In the genomic region with DNA sequence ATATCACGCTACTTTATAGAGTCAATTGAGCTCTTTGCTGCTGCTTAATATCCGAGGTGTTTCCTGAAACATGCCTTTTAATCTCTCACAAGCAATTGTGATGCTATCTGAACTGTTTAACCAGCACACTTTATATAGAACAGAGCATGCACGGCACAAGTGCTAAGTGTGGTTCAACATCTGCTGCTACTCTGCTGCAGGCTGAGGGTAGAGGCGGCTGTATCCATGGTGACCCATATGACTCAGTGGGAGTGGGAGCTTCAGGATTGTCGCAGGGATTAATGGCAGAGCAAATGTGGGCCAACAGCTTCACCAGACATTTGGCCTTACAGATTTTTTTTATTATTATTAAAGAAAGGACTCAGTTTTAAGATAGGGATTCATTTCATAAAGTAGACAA, we compare ENCODE assay signal across 14 mouse cellular contexts. TPM values are rescaled to one million over a fixed set of nuclear protein-coding genes. Genes with fewer than 3 reads are reported as not detected.
DNase-seq lines count a peak whose midpoint lies in the region; ATAC-seq lines count a peak whose summit lies in the region.
"Had no signal": no experiment of that assay in that cellular context is flagged by ENCODE, and none has a peak within 500 bp of the region (broad histone marks: within the 10 kb centered on the region; RNA-seq: fewer than 3 reads in every experiment).

No protein-coding gene starts in this region.

- no peak overlapping the region for H3K4me2 ChIP-seq in forebrain, embryonic 15.5 days (replicated peaks)
- no peak overlapping the region for H3K4me2 ChIP-seq in neural tube, embryonic 15.5 days
- H3K4me2 ChIP-seq: heart, embryonic 13.5 days; lung, embryonic 15.5 days had no signal

- H3K4me3 ChIP-seq in forebrain, embryonic 15.5 days = no peak overlapping the region
- H3K4me3 ChIP-seq in neural tube, embryonic 15.5 days (replicated peaks) = no peak overlapping the region
- H3K4me3 ChIP-seq: heart, embryonic 13.5 days; lung, embryonic 15.5 days had no signal

- peaks cover 8% of the 10 kb centered on the region for H3K4me1 ChIP-seq in forebrain, embryonic 15.5 days
- H3K4me1 ChIP-seq in neural tube, embryonic 15.5 days = peaks cover 5% of the 10 kb centered on the region

- no peaks in the 10 kb centered on the region for H3K36me3 ChIP-seq in forebrain, embryonic 15.5 days
- H3K36me3 ChIP-seq in neural tube, embryonic 15.5 days = no peaks in the 10 kb centered on the region
- H3K36me3 ChIP-seq: heart, embryonic 13.5 days; lung, embryonic 15.5 days had no signal

- no peaks in the 10 kb centered on the region for H3K27me3 ChIP-seq in forebrain, embryonic 15.5 days
- H3K27me3 ChIP-seq in neural tube, embryonic 15.5 days (replicated peaks) = peaks cover 3% of the 10 kb centered on the region; the same call in 1 of the 2 replicates

- H3K9me3 ChIP-seq in forebrain, embryonic 15.5 days = no peaks in the 10 kb centered on the region
- H3K9me3 ChIP-seq in neural tube, embryonic 15.5 days (replicated peaks) = no peaks in the 10 kb centered on the region
- H3K9me3 ChIP-seq: heart, embryonic 13.5 days; lung, embryonic 15.5 days had no signal

- peak; percentile 59; the same call in 1 of the 2 replicates for ATAC-seq in forebrain, embryonic 15.5 days (replicated peaks)
- peak; percentile 72; the same call in 1 of the 2 replicates for ATAC-seq in neural tube, embryonic 15.5 days (ENCODE audit: low FRiP score)
- no peak for ATAC-seq in cerebellum, adult (ENCODE audit: insufficient number of reproducible peaks, low FRiP score, low TSS enrichment)
- ATAC-seq: intestine, postnatal 0 days had no signal

- 47% methylated on average over 5 of the region's 5 CpGs for WGBS in forebrain, embryonic 15.5 days
- 36% methylated on average over 5 of the region's 5 CpGs for WGBS in neural tube, embryonic 15.5 days

- H3K27ac ChIP-seq in forebrain, embryonic 15.5 days (replicated peaks) = no peak overlapping the region
- no peak overlapping the region for H3K27ac ChIP-seq in neural tube, embryonic 15.5 days (replicated peaks)
- H3K27ac ChIP-seq: heart, embryonic 13.5 days; lung, embryonic 15.5 days had no signal

- H3K9ac ChIP-seq in forebrain, embryonic 15.5 days (replicated peaks) = no peak overlapping the region
- no peak overlapping the region for H3K9ac ChIP-seq in neural tube, embryonic 15.5 days (replicated peaks)
- H3K9ac ChIP-seq: heart, embryonic 13.5 days; lung, embryonic 15.5 days had no signal

- peak; percentile 17 to 52 for DNase-seq in left cerebral cortex, adult 18-20 months (ENCODE audit: low spot score in 2 of 2)
- no peak for DNase-seq in left cerebral cortex, adult 11 months (ENCODE audit: low spot score)
- peak; percentile 31 to 64 for DNase-seq in layer of hippocampus, postnatal 36 days
- DNase-seq in lung, postnatal 25 days (ENCODE audit: low spot score) = no peak
- no peak for DNase-seq in c-Kit-positive CD71-positive TER-119-positive erythroid progenitor cells, embryonic 14.5 days (ENCODE audit: low spot score)
- DNase-seq: thymus, adult 2 months had no signal

RNA-seq across cellular contexts. Expression of gene Plcl1, which starts 5.8 kb away (rescaled TPM):
- total RNA-seq in left cerebral cortex, adult 18-20 months (2021) = 10 to 100 TPM; 22.8 to 23.7 TPM
- polyA plus RNA-seq in forebrain, embryonic 15.5 days (2015; fragmentation: Nextera tagmentation; extraction: Ambion mirVana) = 5.4 and 5.8 TPM in 2 replicates
- total RNA-seq in layer of hippocampus, postnatal 36 days (2021) = 10 to 100 TPM; 29.0 to 33.1 TPM
- polyA plus RNA-seq in neural tube, embryonic 15.5 days (2015; fragmentation: Nextera tagmentation; extraction: Ambion mirVana) = 3.4 and 4.1 TPM in 2 replicates

RNA-seq across cellular contexts. Expression of gene Boll, which starts 36.6 kb away (rescaled TPM):
- not detected for total RNA-seq in left cerebral cortex, adult 18-20 months (2021)
- 0.27 TPM in 1 of 2 replicates, not detected in the other for polyA plus RNA-seq in forebrain, embryonic 15.5 days (2015; fragmentation: Nextera tagmentation; extraction: Ambion mirVana)
- total RNA-seq in layer of hippocampus, postnatal 36 days (2021) = under 1 TPM in 1 of 2 experiments, not detected in 1; 0.83 TPM
- 0.10 and 0.29 TPM in 2 replicates for polyA plus RNA-seq in neural tube, embryonic 15.5 days (2015; fragmentation: Nextera tagmentation; extraction: Ambion mirVana)
- total RNA-seq: common myeloid progenitor, adult 5-6 weeks; left cerebral cortex, postnatal 36 days had no signal

Comparison
In these comparisons a context has a peak if more than half of its experiments do, and no peak if none do; other contexts are left out.
1. DNase-seq: peak in left cerebral cortex, adult 18-20 months (2 of 2) and layer of hippocampus, postnatal 36 days (2 of 2); none in left cerebral cortex, adult 11 months (single experiment), lung, postnatal 25 days (single experiment) and c-Kit-positive CD71-positive TER-119-positive erythroid progenitor cells, embryonic 14.5 days (single experiment).